Mouse (Mus musculus) hindbrain, postnatal 0 days (tissue): Measurements from ENCODE around the gene Tent2. TPM values are rescaled to one million over a fixed set of nuclear protein-coding genes. Genes with fewer than 3 reads are reported as not detected.

ENCODE experiments used
- ATAC-seq: fragments of 200-750 bp; cut with Nextera tagmentation; 2 replicates; pipeline ENCODE4 v1.8.0; 2017; ENCODE audit warnings: mild to moderate bottlenecking, moderate TSS enrichment, moderate library complexity
- DNase-seq: peaks from one replicate; pipeline ENCODE4 v3.0.0-alpha.2; 2015; ENCODE audit warnings: low spot score
- H3K27ac ChIP-seq: fragments of 300-500 bp; sonication (generic); 2 replicates; pipeline ENCODE4 v1.5.1; 2014; ENCODE audit warnings: mild to moderate bottlenecking
- H3K27me3 ChIP-seq: fragments of 300-500 bp; sonication (generic); 2 replicates; pipeline ENCODE4 v1.6.1; 2014; ENCODE audit warnings: low read length, mixed read lengths; ENCODE audit not compliant: insufficient read depth
- H3K36me3 ChIP-seq: fragments of 300-500 bp; sonication (generic); 2 replicates; pipeline ENCODE4 v1.6.1; 2014; ENCODE audit warnings: low read length, mixed read lengths; ENCODE audit not compliant: insufficient read depth
- H3K4me1 ChIP-seq: fragments of 300-500 bp; sonication (generic); 2 replicates; pipeline ENCODE4 v1.6.1; 2014; ENCODE audit warnings: antibody characterized with exemption, low read length, mixed read lengths; ENCODE audit not compliant: insufficient read depth
- H3K4me2 ChIP-seq: fragments of 300-500 bp; sonication (generic); 2 replicates; pipeline ENCODE4 v1.6.1; 2014; ENCODE audit warnings: low read depth, mild to moderate bottlenecking, low read length, moderate library complexity, mixed read lengths
- H3K4me3 ChIP-seq: fragments of 300-500 bp; sonication (generic); 2 replicates; pipeline ENCODE4 v1.5.1; 2014; ENCODE audit warnings: low read length
- H3K9ac ChIP-seq: fragments of 300-500 bp; sonication (generic); replicated peaks from 2 replicates; pipeline ENCODE4 v1.6.1; 2014; ENCODE audit warnings: mild to moderate bottlenecking, low read length, moderate library complexity, mixed read lengths
- H3K9me3 ChIP-seq: fragments of 300-500 bp; sonication (generic); 2 replicates; pipeline ENCODE4 v1.6.1; 2016; ENCODE audit warnings: low read length, mixed read lengths
- CTCF ChIP-seq: IDR thresholded peaks from 2 replicates; pipeline ENCODE4 v1.5.1; 2016; ENCODE audit warnings: antibody characterized with exemption, control low read depth, low read depth
- WGBS: fragments of 180-500 bp; shearing (Covaris S2); extraction: QIAGEN DNeasy Blood & Tissue Kit; methylation state at CpG from one replicate; pipeline ENCODE4 v1.1.7; 2014; 5-methylcytosine and 5-hydroxymethylcytosine counted together
- polyA plus RNA-seq: library from polyadenylated mRNA; unstranded; fragments of >200 nt; fragmentation: Nextera tagmentation; extraction: Ambion mirVana; gene quantifications from 2 replicates; pipeline ENCODE4 v1.2.1, GENCODE M21; 2015
- total RNA-seq: library from RNA; depleted of rRNA; stranded (reverse); fragments of >200 nt; gene quantifications from 2 replicates; pipeline ENCODE4 v1.2.3, GENCODE M21; 2014; rRNA removed

Gene Tent2
- total and polyA plus RNA-seq, 2 experiments from 2014 or later: 23.1 to 28.3 TPM

GRCm38 (mm10) chr13:93098596-93098995, 93.6 kb downstream of the Tent2 start:
- Histone ChIP-seq H3K4me3 (no peak overlapping the region), H3K9ac (no peak overlapping the region), H3K4me1 (no peaks in the 10 kb centered on the region), H3K9me3 (no peaks in the 10 kb centered on the region), H3K4me2 (no peak overlapping the region), H3K27me3 (no peaks in the 10 kb centered on the region), H3K36me3 (no peaks in the 10 kb centered on the region), H3K27ac (no peak overlapping the region)
- DNase-seq (no peak), ATAC-seq (no peak)
- no peak for TF ChIP-seq CTCF
- 77% methylated on average over 3 of the region's 3 CpGs for WGBS

DNA sequence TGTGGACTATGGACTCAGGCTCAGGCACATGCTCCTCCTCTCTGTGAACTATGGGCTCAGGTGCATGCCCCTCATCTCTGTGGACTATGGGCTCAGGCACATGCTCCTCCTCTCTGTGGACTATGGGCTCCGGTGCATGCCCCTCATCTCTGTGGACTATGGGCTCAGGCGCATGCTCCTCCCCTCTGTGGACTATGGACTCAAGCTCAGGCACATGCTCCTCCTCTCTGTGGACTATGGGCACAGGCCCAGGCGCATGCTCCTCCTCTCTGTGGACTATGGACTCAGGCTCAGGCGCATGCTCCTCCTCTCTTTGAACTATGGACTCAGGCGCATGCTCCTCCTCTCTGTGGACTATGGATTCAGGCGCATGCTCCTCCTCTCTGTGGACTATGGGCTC, 95.5 kb downstream of the Tent2 start:
- H3K27me3 ChIP-seq: no peaks in the 10 kb centered on the region
- no peak overlapping the region for H3K4me3 ChIP-seq
- no peak for DNase-seq
- H3K4me2 ChIP-seq: no peak overlapping the region
- no peak overlapping the region for H3K9ac ChIP-seq
- H3K27ac ChIP-seq: no peak overlapping the region
- no peaks in the 10 kb centered on the region for H3K4me1 ChIP-seq
- TF ChIP-seq CTCF: no peak
- no peaks in the 10 kb centered on the region for H3K9me3 ChIP-seq
- no peak for ATAC-seq
- no peaks in the 10 kb centered on the region for H3K36me3 ChIP-seq
- WGBS: 95% methylated on average over 6 of the region's 6 CpGs

Other genes with a start within 250 kb of the Tent2 start
- gene Cmya5, start 47.7 kb downstream of the Tent2 start, total RNA-seq: 0.75 and 0.94 TPM in 2 replicates
- gene Cmya5, start 47.7 kb downstream of the Tent2 start, polyA plus RNA-seq: 0.19 and 0.26 TPM in 2 replicates
- gene Homer1, start 107.2 kb upstream of the Tent2 start, total RNA-seq: 58.2 and 63.7 TPM in 2 replicates
- 9.8 and 10.0 TPM in 2 replicates for gene Homer1, start 107.2 kb upstream of the Tent2 start, polyA plus RNA-seq